Mouse (Mus musculus): ENCODE measurements around the gene Ret. TPM values are rescaled to one million over a fixed set of nuclear protein-coding genes. Genes with fewer than 3 reads are reported as not detected.

The Ret gene
- total and polyA plus RNA-seq, 3 experiments = not detected

DNA sequence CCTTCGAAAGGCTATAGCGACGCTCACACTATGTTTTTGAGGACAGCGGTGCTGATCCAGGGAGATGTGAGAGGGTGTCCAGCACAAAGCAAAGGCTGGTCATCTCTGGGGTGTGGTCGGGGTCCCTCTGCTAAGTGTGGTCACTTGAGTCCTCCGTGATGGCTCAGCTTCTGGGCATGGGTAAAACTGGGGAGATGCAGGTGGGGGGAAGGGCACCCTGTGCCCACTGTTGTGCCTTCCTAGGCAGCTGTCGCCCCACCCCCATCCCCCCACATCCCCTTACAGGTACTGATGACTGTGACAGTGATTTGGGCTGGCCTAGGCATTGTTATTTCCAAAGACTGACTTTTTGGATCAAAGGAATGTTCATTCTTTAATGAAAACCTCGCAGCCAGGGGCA is 10.8 kb upstream of the Ret start:
- no peak for DNase-seq (ENCODE audit: low read depth, low spot score)
- H3K4me3 ChIP-seq (ENCODE audit: control insufficient read depth in 1 of 2, insufficient read depth in 1 of 2, low read depth in 2 of 2, low read length in 2 of 2) = no peak overlapping the region
- H3K27ac ChIP-seq (ENCODE audit: control insufficient read depth, low read depth, low read length) = no peak overlapping the region
- no peak overlapping the region for H3K9ac ChIP-seq (ENCODE audit: control insufficient read depth, low read depth, low read length, poor library complexity, severe bottlenecking)
- no peaks in the 10 kb centered on the region for H3K79me2 ChIP-seq (ENCODE audit: control insufficient read depth, insufficient read depth, low read length, poor library complexity)
- no peaks in the 10 kb centered on the region for H3K9me3 ChIP-seq (replicated peaks; ENCODE audit: insufficient read depth, low read length)
- H3K27me3 ChIP-seq (ENCODE audit: control insufficient read depth in 1 of 2, insufficient read depth in 2 of 2, low read length in 2 of 2) = no peaks in the 10 kb centered on the region
- H3K4me1 ChIP-seq (ENCODE audit: control insufficient read depth in 1 of 2, insufficient read depth in 2 of 2, low read length in 2 of 2) = no peaks in the 10 kb centered on the region
- H3K36me3 ChIP-seq (ENCODE audit: control insufficient read depth in 1 of 2, insufficient read depth in 2 of 2, low read length in 2 of 2) = no peaks in the 10 kb centered on the region
- TF ChIP-seq GATA1 (IDR thresholded peaks at IDR 0.05; ENCODE audit: low read depth, low read length) (no peak), POLR2A (IDR thresholded peaks at IDR 0.05; ENCODE audit: control insufficient read depth in 1 of 2, insufficient read depth in 1 of 2, low read depth in 1 of 2, low read length in 2 of 2, poor library complexity in 1 of 2) (no peak), E2F4 (IDR thresholded peaks at IDR 0.05; ENCODE audit: borderline replicate concordance, low read depth, low read length) (no peak), ZMIZ1 (IDR thresholded peaks at IDR 0.05; ENCODE audit: low read depth, low read length) (no peak), ZNF384 (IDR thresholded peaks at IDR 0.05; ENCODE audit: low read depth, low read length) (no peak)

DNA sequence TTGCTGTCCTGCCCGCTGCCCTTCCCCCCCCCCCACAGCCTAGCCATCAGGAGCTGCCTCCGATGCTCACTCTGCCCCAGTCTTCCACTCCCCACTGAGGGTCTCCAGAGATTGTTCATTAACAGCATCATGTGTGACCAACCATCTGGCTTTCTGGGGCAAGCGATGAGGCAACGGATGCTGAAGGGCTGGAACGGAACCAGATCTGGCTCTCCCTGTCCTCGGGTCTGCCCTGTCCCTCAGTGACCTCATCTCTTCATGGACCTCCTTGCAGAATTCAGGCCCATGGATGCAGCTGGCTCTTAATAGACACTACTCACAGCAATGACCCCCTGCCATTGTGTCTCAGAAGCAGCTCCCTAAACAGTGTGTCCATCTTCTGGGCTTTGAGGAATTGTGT is 8.9 kb upstream of the Ret start:
- H3K79me2 ChIP-seq (ENCODE audit: control insufficient read depth, insufficient read depth, low read length, poor library complexity) = no peaks in the 10 kb centered on the region
- DNase-seq (ENCODE audit: low read depth, low spot score) = no peak
- no peak overlapping the region for H3K27ac ChIP-seq (ENCODE audit: control insufficient read depth, low read depth, low read length)
- no peaks in the 10 kb centered on the region for H3K36me3 ChIP-seq (ENCODE audit: control insufficient read depth in 1 of 2, insufficient read depth in 2 of 2, low read length in 2 of 2)
- H3K4me3 ChIP-seq (ENCODE audit: control insufficient read depth in 1 of 2, insufficient read depth in 1 of 2, low read depth in 2 of 2, low read length in 2 of 2) = no peak overlapping the region
- peaks cover 0 to 1% of the 10 kb centered on the region in 2 experiments; a peak in 1 of 4 replicates for H3K27me3 ChIP-seq (ENCODE audit: control insufficient read depth in 1 of 2, insufficient read depth in 2 of 2, low read length in 2 of 2)
- H3K9ac ChIP-seq (ENCODE audit: control insufficient read depth, low read depth, low read length, poor library complexity, severe bottlenecking) = no peak overlapping the region
- no peaks in the 10 kb centered on the region for H3K4me1 ChIP-seq (ENCODE audit: control insufficient read depth in 1 of 2, insufficient read depth in 2 of 2, low read length in 2 of 2)
- TF ChIP-seq UBTF (IDR thresholded peaks at IDR 0.05; ENCODE audit: borderline replicate concordance, insufficient read depth, low read depth, low read length) = no peak
- H3K9me3 ChIP-seq (replicated peaks; ENCODE audit: insufficient read depth, low read length) = no peaks in the 10 kb centered on the region

DNA sequence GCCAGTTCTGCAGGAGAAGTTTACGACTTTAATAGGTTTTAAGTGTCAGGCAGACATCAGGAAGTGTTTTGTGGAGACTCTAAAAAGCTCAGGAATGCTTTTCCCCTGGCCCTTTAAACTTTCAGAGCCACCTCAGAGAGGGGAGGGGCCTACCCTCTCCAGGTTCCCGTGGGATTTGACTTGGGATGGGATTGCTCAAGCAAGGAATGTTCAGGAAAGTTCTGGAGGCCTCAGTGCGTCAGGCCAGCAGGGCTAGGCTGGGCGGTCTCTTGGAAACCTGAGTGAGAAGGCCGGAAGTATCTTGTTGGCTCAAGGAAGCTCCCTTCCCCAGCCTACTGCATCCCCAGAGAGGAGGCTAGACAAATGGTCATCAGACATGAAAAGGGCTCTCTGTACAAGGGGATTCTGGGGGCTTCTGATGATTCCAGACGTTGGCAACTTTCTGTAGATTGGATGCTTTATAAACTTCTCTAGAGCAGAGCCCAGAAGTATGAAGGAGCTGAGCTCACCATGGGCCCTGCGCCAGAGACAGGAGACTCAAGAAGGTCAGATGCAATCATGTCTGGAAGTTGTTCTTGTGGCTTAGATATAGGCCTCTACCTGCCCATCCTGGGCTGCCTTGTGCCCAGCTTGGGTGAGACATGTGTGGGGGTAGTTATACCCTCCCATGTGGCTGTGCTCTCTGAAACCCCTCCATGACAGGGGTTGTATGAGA is 7.8 kb upstream of the Ret start:
- Histone ChIP-seq H3K36me3 (ENCODE audit: control insufficient read depth in 1 of 2, insufficient read depth in 2 of 2, low read length in 2 of 2) (no peaks in the 10 kb centered on the region), H3K27me3 (ENCODE audit: control insufficient read depth in 1 of 2, insufficient read depth in 2 of 2, low read length in 2 of 2) (peaks cover 0 to 1% of the 10 kb centered on the region in 2 experiments; a peak in 1 of 4 replicates), H3K4me3 (ENCODE audit: control insufficient read depth in 1 of 2, insufficient read depth in 1 of 2, low read depth in 2 of 2, low read length in 2 of 2) (no peak overlapping the region), H3K4me1 (ENCODE audit: control insufficient read depth in 1 of 2, insufficient read depth in 2 of 2, low read length in 2 of 2) (no peaks in the 10 kb centered on the region), H3K27ac (ENCODE audit: control insufficient read depth, low read depth, low read length) (no peak overlapping the region), H3K79me2 (ENCODE audit: control insufficient read depth, insufficient read depth, low read length, poor library complexity) (no peaks in the 10 kb centered on the region), H3K9ac (ENCODE audit: control insufficient read depth, low read depth, low read length, poor library complexity, severe bottlenecking) (no peak overlapping the region), H3K9me3 (replicated peaks; ENCODE audit: insufficient read depth, low read length) (no peaks in the 10 kb centered on the region)
- DNase-seq (ENCODE audit: low read depth, low spot score) = no peak
- TF ChIP-seq ZNF384 (IDR thresholded peaks at IDR 0.05; ENCODE audit: low read depth, low read length) (no peak), CTCF (IDR thresholded peaks at IDR 0.05 in 2 of 3, conservative IDR thresholded peaks at IDR 0.05 in 1 of 3; ENCODE audit: control insufficient read depth in 1 of 3, insufficient read depth in 1 of 3, low read depth in 2 of 3, low read length in 3 of 3, poor library complexity in 1 of 3, severe bottlenecking in 1 of 3) (no peak), GABPA (IDR thresholded peaks at IDR 0.05; ENCODE audit: low read depth, low read length) (no peak), RCOR1 (IDR thresholded peaks at IDR 0.05; ENCODE audit: low read depth, low read length) (no peak), TBP (IDR thresholded peaks at IDR 0.05; ENCODE audit: low read depth, low read length) (no peak), MAX (IDR thresholded peaks at IDR 0.05; ENCODE audit: low read length) (no peak), USF1 (IDR thresholded peaks at IDR 0.05; ENCODE audit: low read depth, low read length) (no peak), EP300 (IDR thresholded peaks at IDR 0.05; ENCODE audit: low read depth in 1 of 2, low read length in 2 of 2) (no peak)
